Mouse (Mus musculus) G1E (cell line): Measurements from ENCODE around the gene Tarm1.

Source experiments
- CTCF ChIP-seq: IDR thresholded peaks from 2 replicates; pipeline ENCODE4 v1.5.1; 2012; ENCODE audit warnings: low read depth, low read length, inconsistent platforms, mixed read lengths
- GATA1 ChIP-seq: IDR thresholded peaks from 2 replicates; pipeline ENCODE4 v1.6.1; 2012; ENCODE audit warnings: borderline replicate concordance, low read length, inconsistent platforms, mixed read lengths
- POLR2AphosphoS5 ChIP-seq: IDR thresholded peaks from 2 replicates; pipeline ENCODE4 v1.6.1; 2012; ENCODE audit warnings: low read depth, low read length, inconsistent platforms; ENCODE audit not compliant: insufficient replicate concordance

- TF ChIP-seq CTCF (no peak), GATA1 (no peak), POLR2AphosphoS5 (no peak)
Measured at GRCm38 (mm10) chr7:3450671-3451070, 51.8 kb downstream of the Tarm1 start.
